Mouse (Mus musculus): Measurements from ENCODE around the gene Odf3l2.

Gene Odf3l2

DNA sequence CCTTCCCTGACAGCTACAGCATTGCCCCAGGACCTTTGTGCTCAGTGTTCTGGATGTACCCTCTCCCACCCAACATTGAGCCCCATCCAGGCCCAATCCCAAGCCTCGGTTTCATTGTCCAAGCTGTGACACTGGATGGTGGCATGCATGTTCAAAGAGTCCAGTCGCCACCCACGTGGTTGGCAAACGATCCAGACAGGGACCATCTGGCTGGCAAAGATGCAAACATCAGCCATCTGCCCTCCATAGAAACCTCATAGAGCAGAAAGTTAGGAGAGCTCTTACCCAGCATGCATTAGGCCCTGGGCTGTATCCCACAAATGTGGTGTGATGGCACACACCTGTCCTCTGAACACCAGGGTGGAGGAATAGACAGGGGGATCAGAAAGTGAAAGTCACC lies 14.1 kb downstream of the Odf3l2 start:
- no peak for DNase-seq (ENCODE audit: low spot score)

DNA sequence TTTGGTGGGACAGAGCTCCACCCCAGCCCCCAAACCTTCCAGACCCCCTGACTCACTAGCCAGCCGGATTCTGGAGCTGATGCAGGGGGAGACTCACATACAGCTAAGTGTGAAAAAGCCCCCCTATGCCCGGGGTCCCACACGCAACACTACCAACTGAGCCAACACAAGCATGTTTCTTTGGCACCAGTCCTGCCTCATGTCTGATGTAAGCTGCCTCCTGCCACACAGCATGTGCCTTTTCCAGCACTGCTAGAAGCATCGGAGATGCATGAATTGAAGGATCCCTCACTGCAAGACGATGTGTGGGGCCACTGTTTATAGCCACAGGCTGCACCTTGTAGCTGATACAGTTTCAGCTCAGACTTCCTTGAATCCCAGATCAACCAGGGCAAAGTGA lies 17.2 kb downstream of the Odf3l2 start:
- DNase-seq (ENCODE audit: low spot score) = no peak

- DNase-seq (ENCODE audit: low spot score) = no peak
Observed at GRCm38 (mm10) chr10:79626156-79626555, 19.4 kb downstream of the Odf3l2 start.

DNA sequence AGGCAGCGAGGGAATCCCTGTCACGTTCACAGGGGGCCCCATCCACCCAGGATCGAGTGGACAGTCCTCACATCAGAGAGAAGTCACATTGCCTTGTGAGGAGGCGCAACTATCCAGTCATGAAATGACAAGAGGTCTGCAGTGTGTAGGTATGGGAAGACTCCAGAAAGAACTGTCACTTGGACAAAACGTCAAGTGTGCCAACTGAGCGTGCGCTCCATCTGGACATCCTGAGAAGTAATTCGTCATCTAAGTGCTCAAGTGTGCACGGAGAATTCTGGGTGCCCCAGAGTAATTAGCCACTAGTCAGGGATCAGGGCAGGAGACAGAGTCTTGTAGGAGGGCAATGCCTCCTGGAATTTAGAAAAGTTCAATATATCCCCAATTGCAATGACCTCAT lies 20.1 kb downstream of the Odf3l2 start:
- peak; percentile 49 for DNase-seq (ENCODE audit: low spot score)

- DNase-seq (ENCODE audit: low spot score) = no peak
Observed at GRCm38 (mm10) chr10:79623950-79624349, 21.6 kb downstream of the Odf3l2 start.

DNA sequence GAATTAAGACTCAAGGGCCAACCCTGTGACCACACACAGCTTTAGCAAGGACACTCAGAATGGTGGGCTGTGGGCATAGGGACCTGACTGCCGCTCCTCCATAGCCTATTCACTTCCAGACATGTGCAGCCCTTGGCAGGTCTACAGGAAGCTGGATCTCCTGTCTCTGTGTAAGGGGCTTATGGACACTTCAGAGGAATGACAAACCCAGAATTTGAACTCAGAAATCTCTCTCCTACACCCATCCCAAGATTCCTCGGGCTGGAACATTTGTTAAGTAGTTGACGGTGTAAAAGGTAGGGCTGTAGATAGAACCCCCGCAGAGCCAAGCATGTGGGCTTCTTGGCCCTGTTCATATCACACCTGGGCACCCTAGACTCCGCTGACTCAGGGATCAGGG lies 29.2 kb downstream of the Odf3l2 start:
- DNase-seq (ENCODE audit: low spot score) = no peak

- DNase-seq (ENCODE audit: low spot score) = peak; percentile 59
Observed at GRCm38 (mm10) chr10:79615860-79616259, 29.7 kb downstream of the Odf3l2 start.

GRCm38 (mm10) chr10:79614305-79614643 lies 31.3 kb downstream of the Odf3l2 start:
- no peak for DNase-seq (ENCODE audit: low spot score)

DNA sequence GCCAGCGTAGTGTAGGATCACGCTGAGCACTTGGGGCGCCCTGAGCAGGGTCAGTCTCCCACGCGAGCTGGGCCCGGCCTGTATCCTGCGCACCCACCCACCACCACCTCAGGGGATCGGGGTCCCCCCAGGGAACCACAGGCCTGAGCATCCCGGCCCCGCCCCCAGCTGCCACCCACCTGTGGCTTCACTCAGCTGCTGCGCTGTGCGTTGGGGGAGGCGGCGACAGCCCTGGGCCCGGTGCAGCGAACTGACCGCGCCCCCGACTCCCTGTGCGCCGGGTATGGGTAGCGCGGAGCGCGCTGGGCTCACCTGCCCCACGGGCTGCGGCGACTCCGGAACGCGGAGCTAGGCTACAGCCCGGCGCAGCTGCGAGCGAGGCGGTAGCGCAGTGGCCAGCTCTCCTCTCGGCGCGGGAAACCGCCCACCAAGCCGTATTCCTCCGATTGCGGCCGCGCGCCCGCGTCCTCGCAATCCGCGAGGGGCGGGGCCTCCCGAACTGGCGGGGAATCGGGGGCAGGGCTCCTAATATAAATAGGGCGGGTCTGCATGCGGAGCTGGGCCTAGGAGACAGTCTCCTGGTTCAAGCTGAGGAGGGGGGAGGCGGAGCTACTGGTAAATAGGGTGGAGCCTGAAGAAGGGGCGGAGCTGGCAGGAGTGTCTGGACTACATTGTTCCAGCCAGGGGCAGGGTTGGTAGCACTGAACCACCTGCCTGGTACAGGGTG lies 31.8 kb downstream of the Odf3l2 start, which contains the start of gene C2cd4c:
Gene C2cd4c (minus strand): TSS at position 448 of the 727 bp plus-strand sequence.
- peak; percentile 82 for DNase-seq (ENCODE audit: low spot score)

DNA sequence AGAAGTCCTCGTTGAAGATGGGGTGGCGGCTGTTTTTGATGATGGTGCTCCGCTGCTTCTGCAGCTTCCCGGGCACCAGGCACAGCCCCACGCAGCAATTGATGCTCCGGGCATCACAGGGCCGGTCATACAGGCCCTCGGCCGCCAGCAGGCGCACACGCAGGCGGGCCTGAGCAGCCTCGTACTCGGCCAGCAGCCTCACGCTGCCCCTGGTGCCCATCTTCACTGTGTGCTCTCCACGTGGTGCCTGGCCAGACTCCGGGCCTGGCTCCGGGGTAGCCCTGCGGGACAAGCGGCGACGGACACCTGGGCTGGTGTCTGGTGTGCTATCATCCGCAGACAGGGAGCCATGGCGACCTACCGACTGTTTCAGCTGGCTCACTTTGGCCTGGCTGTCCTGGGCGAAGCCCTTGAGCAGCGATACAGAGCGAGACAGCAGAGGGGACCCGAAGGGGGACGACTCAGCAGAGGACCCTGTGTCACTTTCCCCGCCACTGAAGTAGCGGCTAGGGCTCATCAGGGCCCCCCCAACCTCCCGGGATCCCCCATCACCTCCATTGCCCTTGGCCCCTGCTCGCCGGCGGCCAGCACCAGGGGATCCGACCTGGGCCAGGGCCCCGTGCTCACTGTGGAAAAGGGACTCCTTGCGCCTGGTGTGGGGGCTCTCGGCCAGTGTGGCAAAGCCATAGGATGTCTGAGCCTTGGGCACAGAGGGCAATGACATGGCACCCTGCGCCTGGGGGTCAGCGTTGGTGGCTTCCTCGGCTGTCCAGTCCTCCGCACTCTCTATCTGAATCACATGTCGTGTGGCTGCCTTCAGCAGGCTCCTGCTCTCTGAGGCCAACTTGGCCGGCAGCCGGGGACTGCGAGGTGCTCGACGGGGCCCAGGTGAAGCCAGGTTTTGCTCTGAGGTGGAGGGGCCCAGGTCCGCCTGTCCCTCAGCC lies 33.1 kb downstream of the Odf3l2 start:
- DNase-seq (ENCODE audit: low spot score) = peak; percentile 71

DNA sequence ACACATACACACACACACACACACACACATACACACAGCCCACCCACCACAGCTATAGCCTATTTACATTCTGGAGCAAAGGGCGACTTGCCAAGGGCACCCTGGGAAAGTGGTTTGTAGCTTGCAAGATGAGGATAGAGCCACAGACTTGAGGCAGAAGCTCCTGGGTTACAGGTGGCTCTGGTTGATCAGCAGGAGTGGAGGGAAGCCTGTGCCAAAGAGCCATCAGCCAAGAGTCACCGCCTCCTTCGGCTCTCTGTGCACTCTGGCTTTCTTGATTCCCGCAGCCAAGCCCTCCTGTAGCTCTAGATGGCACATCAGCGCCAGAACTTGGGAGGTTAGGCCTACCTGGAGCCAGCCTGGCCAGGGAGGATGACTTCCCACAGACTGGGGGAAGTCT lies 34.2 kb downstream of the Odf3l2 start:
- no peak for DNase-seq (ENCODE audit: low spot score)

- no peak for DNase-seq (ENCODE audit: low spot score)
Observed at GRCm38 (mm10) chr10:79609276-79609675, 36.3 kb downstream of the Odf3l2 start.

- no peak for DNase-seq (ENCODE audit: low spot score)
Observed at GRCm38 (mm10) chr10:79607892-79608291, 37.6 kb downstream of the Odf3l2 start.

DNA sequence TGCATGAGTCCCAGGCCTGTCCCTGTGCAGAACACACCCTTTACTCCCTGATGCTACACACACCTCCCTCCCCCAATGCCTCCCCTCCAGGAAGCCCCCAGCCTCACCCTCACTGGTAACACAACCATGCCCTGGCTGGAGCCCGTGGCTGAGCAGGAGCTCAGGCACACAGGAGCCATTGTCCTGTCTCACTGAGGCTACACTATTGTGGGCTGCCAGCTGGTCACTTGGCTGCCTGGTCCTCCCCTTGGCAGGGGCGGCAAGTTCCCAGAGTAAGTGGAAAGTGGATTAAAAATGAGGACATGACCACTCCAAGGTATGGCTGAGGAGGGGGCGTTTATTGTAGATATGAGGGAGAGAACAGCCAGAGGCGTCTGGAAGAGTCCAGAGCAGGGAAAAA lies 39.0 kb downstream of the Odf3l2 start:
- no peak for DNase-seq (ENCODE audit: low spot score)

DNA sequence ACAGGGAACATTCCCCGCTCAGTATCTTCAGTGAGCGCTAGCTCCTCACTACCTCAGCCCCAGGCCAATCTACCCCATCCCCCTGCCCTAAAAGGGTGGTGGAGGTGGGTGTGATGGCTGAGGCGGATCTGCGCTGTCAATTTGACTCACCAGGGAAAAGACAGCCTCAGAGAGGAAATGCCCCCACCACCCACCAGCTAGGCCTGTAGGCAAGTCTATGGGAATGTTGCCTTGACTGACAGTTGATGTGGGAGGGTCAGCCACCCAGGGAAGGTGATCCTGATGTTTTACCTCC lies 47.7 kb downstream of the Odf3l2 start:
- DNase-seq (ENCODE audit: low spot score) = no peak

GRCm38 (mm10) chr10:79597051-79597935 lies 48.2 kb downstream of the Odf3l2 start:
- DNase-seq (ENCODE audit: low spot score) = no peak

- no peak for DNase-seq (ENCODE audit: low spot score)
Observed at GRCm38 (mm10) chr10:79595590-79595929, 50.0 kb downstream of the Odf3l2 start.

GRCm38 (mm10) chr10:79594872-79595589 lies 50.5 kb downstream of the Odf3l2 start:
- DNase-seq (ENCODE audit: low spot score) = peak; percentile 94

- no peak for DNase-seq (ENCODE audit: low spot score)
Observed at GRCm38 (mm10) chr10:79594111-79594510, 51.4 kb downstream of the Odf3l2 start.

- DNase-seq (ENCODE audit: low spot score) = no peak
Observed at GRCm38 (mm10) chr10:79590702-79591101, 54.8 kb downstream of the Odf3l2 start.
